Mouse (Mus musculus) adrenal gland, adult 8-10 months (tissue): ENCODE measurements at regions not wholly inside any gene's neighbourhood (a gene's known extent, or its start where the extent isn't known, plus 50 kb on each side); places are given as distances from the start of the nearest gene placed in this dataset.

Experiments used
- microRNA-seq, 2 experiments: library from miRNA; unstranded; fragments of <30 nt; microRNA quantifications; one replicate each; pipeline ENCODE4 v1.2.0; 2022

Small RNA genes lying in the stretch of these regions (microRNA-seq; reads per million reads assigned to microRNA genes)
- gene Gm22234 (0 reads per million in 2 experiments), gene Gm25297 (0 reads per million in 2 experiments)
